Mouse (Mus musculus): ENCODE data around the gene Pitpnm1. TPM values are rescaled to one million over a fixed set of nuclear protein-coding genes. Genes with fewer than 3 reads are reported as not detected.
"Not testable (repeated sequence)": the region's sequence is repeated elsewhere in the genome, so short reads cannot be mapped to it uniquely, and the experiment has no call there.

Gene Pitpnm1
- total and polyA plus RNA-seq, 3 experiments, result 25.3 to 51.2 TPM; not detected in 1

DNA sequence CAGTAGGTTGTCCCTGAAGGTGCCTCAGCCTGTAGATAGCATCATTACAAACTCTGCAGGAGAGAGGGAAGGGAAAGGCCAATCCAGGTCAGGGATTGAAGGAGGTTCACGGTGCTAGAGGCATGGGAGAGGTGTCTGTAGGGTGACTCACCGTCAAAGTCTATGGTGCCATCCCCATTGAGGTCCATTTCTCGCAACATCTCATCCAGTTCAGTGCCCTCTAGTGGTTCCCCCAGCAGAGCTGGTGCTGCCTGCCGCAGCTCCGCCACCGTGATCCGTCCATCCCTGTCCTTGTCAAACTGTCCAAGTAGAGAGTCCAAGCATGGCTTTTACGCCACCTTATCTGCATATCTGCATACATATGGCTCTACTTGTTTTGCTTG, 36.2 kb downstream of the Pitpnm1 start:
- TF ChIP-seq CTCF (IDR thresholded peaks at IDR 0.05 in 2 of 3, conservative IDR thresholded peaks at IDR 0.05 in 1 of 3; ENCODE audit: control insufficient read depth in 1 of 3, insufficient read depth in 1 of 3, low read depth in 2 of 3, low read length in 3 of 3, poor library complexity in 1 of 3, severe bottlenecking in 1 of 3), result peak in 2 of 3 experiments; percentile 49 to 57; a peak in 4 of 6 replicates
- peak; percentile 52 for TF ChIP-seq SMC3 (IDR thresholded peaks at IDR 0.05; ENCODE audit: low read depth, low read length)
- H3K27me3 ChIP-seq (ENCODE audit: control insufficient read depth in 1 of 2, insufficient read depth in 2 of 2, low read length in 2 of 2); H3K4me1 ChIP-seq (ENCODE audit: control insufficient read depth in 1 of 2, insufficient read depth in 2 of 2, low read length in 2 of 2); H3K27ac ChIP-seq (ENCODE audit: control insufficient read depth, low read depth, low read length); H3K36me3 ChIP-seq (ENCODE audit: control insufficient read depth in 1 of 2, insufficient read depth in 2 of 2, low read length in 2 of 2); H3K9me3 ChIP-seq (replicated peaks; ENCODE audit: insufficient read depth, low read length); H3K79me2 ChIP-seq (ENCODE audit: control insufficient read depth, insufficient read depth, low read length, poor library complexity): not testable (repeated sequence)
- peak; percentile 38 for DNase-seq (ENCODE audit: low read depth, low spot score)
- Histone ChIP-seq H3K9ac (ENCODE audit: control insufficient read depth, low read depth, low read length, poor library complexity, severe bottlenecking) (0 out of 2 replicates have a peak overlapping the region, but pooled peaks have one; percentile 4), H3K4me3 (ENCODE audit: control insufficient read depth in 1 of 2, insufficient read depth in 1 of 2, low read depth in 2 of 2, low read length in 2 of 2) (peak overlapping the region in 1 of 2 experiments; percentile 25; a peak in 1 of 4 replicates)

DNA sequence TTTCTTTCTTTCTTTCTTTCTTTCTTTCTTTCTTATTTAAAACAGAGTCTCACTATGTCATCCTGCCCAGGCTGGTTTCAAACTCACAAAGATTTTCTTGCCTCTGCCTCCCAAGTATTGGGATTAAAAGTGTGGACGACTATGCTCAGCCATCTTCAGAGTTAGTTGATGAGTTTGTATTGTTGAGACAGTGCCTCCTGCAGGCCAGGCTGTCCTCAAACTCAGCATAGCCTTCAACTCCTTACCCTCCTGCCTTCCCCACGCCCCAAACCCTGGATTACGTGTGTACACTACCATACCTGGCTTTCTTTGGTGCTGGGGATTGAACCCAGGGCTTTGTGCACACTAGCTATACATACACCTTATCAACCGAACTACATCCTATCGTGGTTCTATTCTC, 36.7 kb downstream of the Pitpnm1 start:
- DNase-seq (ENCODE audit: low read depth, low spot score), result peak; percentile 59
- H3K9ac ChIP-seq (ENCODE audit: control insufficient read depth, low read depth, low read length, poor library complexity, severe bottlenecking), result no peak overlapping the region
- no peaks in the 10 kb centered on the region for H3K4me1 ChIP-seq (ENCODE audit: control insufficient read depth in 1 of 2, insufficient read depth in 2 of 2, low read length in 2 of 2)

DNA sequence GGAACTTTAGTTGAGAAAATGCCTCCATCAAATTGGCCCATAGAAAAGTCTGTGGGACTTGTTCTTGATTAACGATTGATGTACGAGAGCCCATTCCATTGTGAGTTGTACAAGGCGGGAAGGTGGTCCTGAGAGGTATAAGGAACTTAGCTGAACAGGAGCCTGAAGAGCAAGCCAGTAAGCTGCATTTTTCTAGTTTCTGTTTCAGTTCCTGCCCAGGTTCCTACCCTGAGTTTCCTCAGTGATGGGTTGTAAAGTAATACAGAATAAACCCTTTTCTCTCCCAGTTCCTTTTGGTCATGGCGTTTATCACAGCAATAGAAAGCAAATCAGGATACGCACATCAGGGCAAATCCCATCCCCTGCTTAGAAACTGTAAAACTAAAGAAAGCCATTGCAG, 38.1 kb downstream of the Pitpnm1 start:
- Histone ChIP-seq H3K27me3 (ENCODE audit: control insufficient read depth in 1 of 2, insufficient read depth in 2 of 2, low read length in 2 of 2) (no peaks in the 10 kb centered on the region; a peak in 1 of 4 replicates), H3K4me1 (ENCODE audit: control insufficient read depth in 1 of 2, insufficient read depth in 2 of 2, low read length in 2 of 2) (no peaks in the 10 kb centered on the region)
- TF ChIP-seq ELF1 (IDR thresholded peaks at IDR 0.05; ENCODE audit: low read depth, low read length) (no peak), E2F4 (IDR thresholded peaks at IDR 0.05; ENCODE audit: borderline replicate concordance, low read depth, low read length) (no peak), USF2 (IDR thresholded peaks at IDR 0.05; ENCODE audit: borderline replicate concordance in 1 of 2, insufficient read depth in 1 of 2, low read depth in 1 of 2, low read length in 2 of 2) (no peak), MEF2A (IDR thresholded peaks at IDR 0.05; ENCODE audit: extremely low read depth, insufficient replicate concordance, low read depth, low read length, poor library complexity, severe bottlenecking) (no peak), JUND (IDR thresholded peaks at IDR 0.05; ENCODE audit: low read depth, low read length) (no peak), HCFC1 (IDR thresholded peaks at IDR 0.05; ENCODE audit: low read depth, low read length) (no peak)

More for the DNA sequence above, 36.7 kb downstream of the Pitpnm1 start:
- Histone ChIP-seq H3K27ac (ENCODE audit: control insufficient read depth, low read depth, low read length) (no peak overlapping the region), H3K9me3 (replicated peaks; ENCODE audit: insufficient read depth, low read length) (no peaks in the 10 kb centered on the region), H3K4me3 (ENCODE audit: control insufficient read depth in 1 of 2, insufficient read depth in 1 of 2, low read depth in 2 of 2, low read length in 2 of 2) (no peak overlapping the region), H3K79me2 (ENCODE audit: control insufficient read depth, insufficient read depth, low read length, poor library complexity) (no peaks in the 10 kb centered on the region), H3K36me3 (ENCODE audit: control insufficient read depth in 1 of 2, insufficient read depth in 2 of 2, low read length in 2 of 2) (no peaks in the 10 kb centered on the region), H3K27me3 (ENCODE audit: control insufficient read depth in 1 of 2, insufficient read depth in 2 of 2, low read length in 2 of 2) (no peaks in the 10 kb centered on the region; a peak in 1 of 4 replicates)
- TF ChIP-seq ETS1 (IDR thresholded peaks at IDR 0.05; ENCODE audit: low read depth, low read length) (no peak), JUND (IDR thresholded peaks at IDR 0.05; ENCODE audit: low read depth, low read length) (no peak), USF2 (IDR thresholded peaks at IDR 0.05; ENCODE audit: borderline replicate concordance in 1 of 2, insufficient read depth in 1 of 2, low read depth in 1 of 2, low read length in 2 of 2) (no peak), USF1 (IDR thresholded peaks at IDR 0.05; ENCODE audit: low read depth, low read length) (no peak), CHD1 (IDR thresholded peaks at IDR 0.05; ENCODE audit: low read depth, low read length) (no peak), GABPA (IDR thresholded peaks at IDR 0.05; ENCODE audit: low read depth, low read length) (no peak), TBP (IDR thresholded peaks at IDR 0.05; ENCODE audit: low read depth, low read length) (no peak), RAD21 (IDR thresholded peaks at IDR 0.05; ENCODE audit: low read depth, low read length) (peak; percentile 16), ZMIZ1 (IDR thresholded peaks at IDR 0.05; ENCODE audit: low read depth, low read length) (no peak), HCFC1 (IDR thresholded peaks at IDR 0.05; ENCODE audit: low read depth, low read length) (no peak), MYB (IDR thresholded peaks at IDR 0.05; ENCODE audit: low read depth, low read length) (no peak), MAZ (IDR thresholded peaks at IDR 0.05; ENCODE audit: low read depth, low read length) (no peak), MEF2A (IDR thresholded peaks at IDR 0.05; ENCODE audit: extremely low read depth, insufficient replicate concordance, low read depth, low read length, poor library complexity, severe bottlenecking) (no peak), EP300 (IDR thresholded peaks at IDR 0.05; ENCODE audit: low read depth in 1 of 2, low read length in 2 of 2) (no peak), MXI1 (IDR thresholded peaks at IDR 0.05; ENCODE audit: low read depth, low read length) (no peak), CHD2 (IDR thresholded peaks at IDR 0.05; ENCODE audit: low read length) (no peak), ZNF384 (IDR thresholded peaks at IDR 0.05; ENCODE audit: low read depth, low read length) (no peak), CTCF (IDR thresholded peaks at IDR 0.05 in 2 of 3, conservative IDR thresholded peaks at IDR 0.05 in 1 of 3; ENCODE audit: control insufficient read depth in 1 of 3, insufficient read depth in 1 of 3, low read depth in 2 of 3, low read length in 3 of 3, poor library complexity in 1 of 3, severe bottlenecking in 1 of 3) (peak; percentile 27 to 50 (median 41); a peak in 5 of 6 replicates), ZC3H11A (IDR thresholded peaks at IDR 0.05; ENCODE audit: low read depth, low read length) (peak; percentile 5; the same call in 1 of the 2 replicates), MAFK (IDR thresholded peaks at IDR 0.05; ENCODE audit: borderline replicate concordance, low read depth, low read length) (no peak), TCF12 (IDR thresholded peaks at IDR 0.05; ENCODE audit: low read depth, low read length) (no peak), SMC3 (IDR thresholded peaks at IDR 0.05; ENCODE audit: low read depth, low read length) (peak; percentile 38), NELFE (IDR thresholded peaks at IDR 0.05; ENCODE audit: low read depth, low read length) (no peak), ZKSCAN1 (IDR thresholded peaks at IDR 0.05; ENCODE audit: low read depth, low read length) (no peak), MYC (IDR thresholded peaks at IDR 0.05; ENCODE audit: low read depth, low read length) (no peak)

More for the DNA sequence above, 38.1 kb downstream of the Pitpnm1 start:
- H3K9me3 ChIP-seq (replicated peaks; ENCODE audit: insufficient read depth, low read length), result no peaks in the 10 kb centered on the region
- H3K27ac ChIP-seq (ENCODE audit: control insufficient read depth, low read depth, low read length), result no peak overlapping the region
- H3K4me3 ChIP-seq (ENCODE audit: control insufficient read depth in 1 of 2, insufficient read depth in 1 of 2, low read depth in 2 of 2, low read length in 2 of 2), result no peak overlapping the region
- no peak overlapping the region for H3K9ac ChIP-seq (ENCODE audit: control insufficient read depth, low read depth, low read length, poor library complexity, severe bottlenecking)
- no peaks in the 10 kb centered on the region for H3K36me3 ChIP-seq (ENCODE audit: control insufficient read depth in 1 of 2, insufficient read depth in 2 of 2, low read length in 2 of 2)
- DNase-seq (ENCODE audit: low read depth, low spot score), result no peak
- no peaks in the 10 kb centered on the region for H3K79me2 ChIP-seq (ENCODE audit: control insufficient read depth, insufficient read depth, low read length, poor library complexity)
